Mouse (Mus musculus): ENCODE measurements around the gene Hspa2. TPM values are rescaled to one million over a fixed set of nuclear protein-coding genes. Genes with fewer than 3 reads are reported as not detected.

Hspa2 gene
- polyA plus RNA-seq, 1 experiment, result 758 TPM

- Histone ChIP-seq H3K27me3 (ENCODE audit: control insufficient read depth, insufficient read depth, low read length) (no peaks in the 10 kb centered on the region), H3K4me1 (ENCODE audit: control insufficient read depth, insufficient read depth, low read length) (no peaks in the 10 kb centered on the region), H3K36me3 (ENCODE audit: control insufficient read depth, insufficient read depth, low read length) (no peaks in the 10 kb centered on the region), H3K27ac (ENCODE audit: control insufficient read depth, insufficient read depth, low read depth, low read length) (no peak overlapping the region), H3K4me3 (ENCODE audit: control insufficient read depth, low read depth, low read length) (no peak overlapping the region)
- no peak for TF ChIP-seq POLR2A (IDR thresholded peaks at IDR 0.05; ENCODE audit: control insufficient read depth, low read depth, low read length)
- no peak for TF ChIP-seq CTCF (IDR thresholded peaks at IDR 0.05; ENCODE audit: control insufficient read depth, insufficient read depth, insufficient replicate concordance, low read depth, low read length)
These were observed 25.4 kb upstream of the Hspa2 start for GRCm38 (mm10) chr12:76378556-76378955.

GRCm38 (mm10) chr12:76380151-76380550 is 23.8 kb upstream of the Hspa2 start:
- Histone ChIP-seq H3K27me3 (ENCODE audit: control insufficient read depth, insufficient read depth, low read length) (no peaks in the 10 kb centered on the region), H3K4me1 (ENCODE audit: control insufficient read depth, insufficient read depth, low read length) (no peaks in the 10 kb centered on the region), H3K4me3 (ENCODE audit: control insufficient read depth, low read depth, low read length) (no peak overlapping the region), H3K27ac (ENCODE audit: control insufficient read depth, insufficient read depth, low read depth, low read length) (no peak overlapping the region), H3K36me3 (ENCODE audit: control insufficient read depth, insufficient read depth, low read length) (no peaks in the 10 kb centered on the region)
- TF ChIP-seq CTCF (IDR thresholded peaks at IDR 0.05; ENCODE audit: control insufficient read depth, insufficient read depth, insufficient replicate concordance, low read depth, low read length), result no peak
- TF ChIP-seq POLR2A (IDR thresholded peaks at IDR 0.05; ENCODE audit: control insufficient read depth, low read depth, low read length), result no peak

- no peak overlapping the region for H3K4me3 ChIP-seq (ENCODE audit: control insufficient read depth, low read depth, low read length)
- H3K36me3 ChIP-seq (ENCODE audit: control insufficient read depth, insufficient read depth, low read length), result peaks cover 3% of the 10 kb centered on the region
- H3K27me3 ChIP-seq (ENCODE audit: control insufficient read depth, insufficient read depth, low read length), result no peaks in the 10 kb centered on the region
- H3K4me1 ChIP-seq (ENCODE audit: control insufficient read depth, insufficient read depth, low read length), result no peaks in the 10 kb centered on the region
- TF ChIP-seq POLR2A (IDR thresholded peaks at IDR 0.05; ENCODE audit: control insufficient read depth, low read depth, low read length) (no peak), CTCF (IDR thresholded peaks at IDR 0.05; ENCODE audit: control insufficient read depth, insufficient read depth, insufficient replicate concordance, low read depth, low read length) (no peak)
- no peak overlapping the region for H3K27ac ChIP-seq (ENCODE audit: control insufficient read depth, insufficient read depth, low read depth, low read length)
These were observed 18.6 kb upstream of the Hspa2 start for GRCm38 (mm10) chr12:76385342-76385741.

- Histone ChIP-seq H3K27ac (ENCODE audit: control insufficient read depth, insufficient read depth, low read depth, low read length) (no peak overlapping the region), H3K27me3 (ENCODE audit: control insufficient read depth, insufficient read depth, low read length) (no peaks in the 10 kb centered on the region), H3K4me3 (ENCODE audit: control insufficient read depth, low read depth, low read length) (no peak overlapping the region), H3K36me3 (ENCODE audit: control insufficient read depth, insufficient read depth, low read length) (peaks cover 3% of the 10 kb centered on the region), H3K4me1 (ENCODE audit: control insufficient read depth, insufficient read depth, low read length) (no peaks in the 10 kb centered on the region)
- no peak for TF ChIP-seq CTCF (IDR thresholded peaks at IDR 0.05; ENCODE audit: control insufficient read depth, insufficient read depth, insufficient replicate concordance, low read depth, low read length)
- no peak for TF ChIP-seq POLR2A (IDR thresholded peaks at IDR 0.05; ENCODE audit: control insufficient read depth, low read depth, low read length)
These were observed 15.2 kb upstream of the Hspa2 start for GRCm38 (mm10) chr12:76388794-76389193.

- no peaks in the 10 kb centered on the region for H3K4me1 ChIP-seq (ENCODE audit: control insufficient read depth, insufficient read depth, low read length)
- H3K36me3 ChIP-seq (ENCODE audit: control insufficient read depth, insufficient read depth, low read length), result no peaks in the 10 kb centered on the region
- no peak for TF ChIP-seq CTCF (IDR thresholded peaks at IDR 0.05; ENCODE audit: control insufficient read depth, insufficient read depth, insufficient replicate concordance, low read depth, low read length)
- no peak for TF ChIP-seq POLR2A (IDR thresholded peaks at IDR 0.05; ENCODE audit: control insufficient read depth, low read depth, low read length)
- H3K4me3 ChIP-seq (ENCODE audit: control insufficient read depth, low read depth, low read length), result no peak overlapping the region
- no peak overlapping the region for H3K27ac ChIP-seq (ENCODE audit: control insufficient read depth, insufficient read depth, low read depth, low read length)
- no peaks in the 10 kb centered on the region for H3K27me3 ChIP-seq (ENCODE audit: control insufficient read depth, insufficient read depth, low read length)
These were observed 12.2 kb upstream of the Hspa2 start for GRCm38 (mm10) chr12:76391595-76392271.

- H3K27me3 ChIP-seq (ENCODE audit: control insufficient read depth, insufficient read depth, low read length), result no peaks in the 10 kb centered on the region
- H3K4me3 ChIP-seq (ENCODE audit: control insufficient read depth, low read depth, low read length), result no peak overlapping the region
- H3K27ac ChIP-seq (ENCODE audit: control insufficient read depth, insufficient read depth, low read depth, low read length), result no peak overlapping the region
- no peak for TF ChIP-seq CTCF (IDR thresholded peaks at IDR 0.05; ENCODE audit: control insufficient read depth, insufficient read depth, insufficient replicate concordance, low read depth, low read length)
- no peak for TF ChIP-seq POLR2A (IDR thresholded peaks at IDR 0.05; ENCODE audit: control insufficient read depth, low read depth, low read length)
- H3K4me1 ChIP-seq (ENCODE audit: control insufficient read depth, insufficient read depth, low read length), result no peaks in the 10 kb centered on the region
- H3K36me3 ChIP-seq (ENCODE audit: control insufficient read depth, insufficient read depth, low read length), result no peaks in the 10 kb centered on the region
These were observed 11.0 kb upstream of the Hspa2 start for GRCm38 (mm10) chr12:76392979-76393378.

- no peaks in the 10 kb centered on the region for H3K27me3 ChIP-seq (ENCODE audit: control insufficient read depth, insufficient read depth, low read length)
- TF ChIP-seq CTCF (IDR thresholded peaks at IDR 0.05; ENCODE audit: control insufficient read depth, insufficient read depth, insufficient replicate concordance, low read depth, low read length), result no peak
- no peak for TF ChIP-seq POLR2A (IDR thresholded peaks at IDR 0.05; ENCODE audit: control insufficient read depth, low read depth, low read length)
- no peak overlapping the region for H3K4me3 ChIP-seq (ENCODE audit: control insufficient read depth, low read depth, low read length)
- H3K36me3 ChIP-seq (ENCODE audit: control insufficient read depth, insufficient read depth, low read length), result peaks cover 4% of the 10 kb centered on the region
- no peaks in the 10 kb centered on the region; the same call in 1 of the 2 replicates for H3K4me1 ChIP-seq (ENCODE audit: control insufficient read depth, insufficient read depth, low read length)
- H3K27ac ChIP-seq (ENCODE audit: control insufficient read depth, insufficient read depth, low read depth, low read length), result no peak overlapping the region
These were observed 6.7 kb upstream of the Hspa2 start for GRCm38 (mm10) chr12:76397281-76397680.

Measured in testis, adult 2 months (tissue).